23 mouse cellular contexts compared by ENCODE assay signal in the genomic region with DNA sequence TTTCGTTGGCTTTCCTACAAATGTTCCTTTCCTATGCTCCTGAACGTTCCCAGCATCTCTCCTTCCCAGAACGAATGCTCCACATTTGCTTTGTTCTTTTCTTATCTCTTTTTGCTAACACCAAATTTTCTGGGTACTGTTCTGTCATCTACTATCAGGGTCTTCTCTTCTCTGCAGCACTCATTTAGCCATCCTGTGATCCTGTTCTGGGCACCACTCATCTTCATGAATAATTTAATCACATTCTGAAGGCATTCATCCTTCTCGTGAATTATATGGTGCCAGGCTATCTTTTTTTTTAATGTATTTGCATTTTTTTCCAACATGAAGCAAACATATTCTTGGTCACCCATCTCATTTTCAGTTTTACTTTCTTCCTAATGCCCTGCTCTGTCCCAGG.
"Had no signal": no experiment of that assay in that cellular context is flagged by ENCODE, and none has a peak within 500 bp of the region (broad histone marks: within the 10 kb centered on the region; RNA-seq: fewer than 3 reads in every experiment).

No protein-coding gene starts in this region.

- H3K4me2 ChIP-seq: limb, embryonic 13.5 days; liver, embryonic 12.5 days; liver, embryonic 15.5 days; lung, embryonic 15.5 days; midbrain, embryonic 12.5 days; neural tube, embryonic 13.5 days; stomach, embryonic 15.5 days had no signal

- H3K9ac ChIP-seq: limb, embryonic 13.5 days; liver, embryonic 12.5 days; liver, embryonic 15.5 days; lung, embryonic 15.5 days; midbrain, embryonic 12.5 days; neural tube, embryonic 13.5 days; stomach, embryonic 15.5 days had no signal

- ATAC-seq: intestine, embryonic 16.5 days; liver, embryonic 12.5 days had no signal

- H3K4me3 ChIP-seq: limb, embryonic 10.5 days; limb, embryonic 13.5 days; liver, embryonic 12.5 days; liver, embryonic 15.5 days; lung, embryonic 15.5 days; megakaryocyte, embryonic 14.5 days; midbrain, embryonic 12.5 days; myocyte; neural tube, embryonic 13.5 days; stomach, embryonic 15.5 days had no signal

- H3K27ac ChIP-seq: limb, embryonic 10.5 days; limb, embryonic 13.5 days; liver, embryonic 12.5 days; liver, embryonic 15.5 days; lung, embryonic 15.5 days; midbrain, embryonic 12.5 days; neural tube, embryonic 13.5 days; stomach, embryonic 15.5 days had no signal

- H3K4me1 ChIP-seq: limb, embryonic 10.5 days; limb, embryonic 13.5 days; liver, embryonic 12.5 days; liver, embryonic 15.5 days; lung, embryonic 15.5 days; midbrain, embryonic 12.5 days; neural tube, embryonic 13.5 days; stomach, embryonic 15.5 days had no signal

- H3K9me3 ChIP-seq: limb, embryonic 10.5 days; limb, embryonic 13.5 days; liver, embryonic 12.5 days; liver, embryonic 15.5 days; lung, embryonic 15.5 days; megakaryocyte, embryonic 14.5 days; midbrain, embryonic 12.5 days; neural tube, embryonic 13.5 days; stomach, embryonic 15.5 days had no signal

- DNase-seq: kidney, adult 18-20 months; kidney, adult 9 months; kidney, postnatal 14 days; kidney, postnatal 4 days; liver; lung, adult 18-20 months; lung, postnatal 10 days; lung, postnatal 36 days; right cerebral cortex, adult 18-20 months; right cerebral cortex, postnatal 14 days; spleen, adult 18-20 months; thymus, postnatal 25 days had no signal

- H3K27me3 ChIP-seq: limb, embryonic 13.5 days; liver, embryonic 12.5 days; liver, embryonic 15.5 days; lung, embryonic 15.5 days; midbrain, embryonic 12.5 days; neural tube, embryonic 13.5 days; stomach, embryonic 15.5 days had no signal

- H3K36me3 ChIP-seq: limb, embryonic 10.5 days; limb, embryonic 13.5 days; liver, embryonic 12.5 days; liver, embryonic 15.5 days; lung, embryonic 15.5 days; midbrain, embryonic 12.5 days; neural tube, embryonic 13.5 days; stomach, embryonic 15.5 days had no signal
